Mouse (Mus musculus) megakaryocyte, embryonic 14.5 days (primary cell): ENCODE measurements around the gene Syt15.

ENCODE experiments used
- FLI1 ChIP-seq: IDR thresholded peaks from 2 replicates; pipeline ENCODE4 v1.6.1; 2012; ENCODE audit warnings: low read length, inconsistent platforms, mixed read lengths
- GATA1 ChIP-seq: IDR thresholded peaks from 3 replicates; pipeline ENCODE4 v1.6.1; 2012; ENCODE audit warnings: mixed read lengths, low read length, inconsistent platforms, borderline replicate concordance

- no peak for TF ChIP-seq GATA1
- no peak for TF ChIP-seq FLI1
Measured at GRCm38 (mm10) chr14:34201231-34202035, 18.0 kb upstream of the Syt15 start, which contains the start of gene Gprin2.
